Mouse (Mus musculus) fat pad, adult 2 months (tissue): ENCODE results near the gene Acot13.
"Not testable (repeated sequence)": the region's sequence is repeated elsewhere in the genome, so short reads cannot be mapped to it uniquely, and the experiment has no call there.

Experiments used
- DNase-seq: peaks from one replicate; pipeline ENCODE4 v3.0.0-alpha.2; 2011; ENCODE audit warnings: low read depth, low spot score; ENCODE audit errors: extremely low read depth

Gene Acot13

DNA sequence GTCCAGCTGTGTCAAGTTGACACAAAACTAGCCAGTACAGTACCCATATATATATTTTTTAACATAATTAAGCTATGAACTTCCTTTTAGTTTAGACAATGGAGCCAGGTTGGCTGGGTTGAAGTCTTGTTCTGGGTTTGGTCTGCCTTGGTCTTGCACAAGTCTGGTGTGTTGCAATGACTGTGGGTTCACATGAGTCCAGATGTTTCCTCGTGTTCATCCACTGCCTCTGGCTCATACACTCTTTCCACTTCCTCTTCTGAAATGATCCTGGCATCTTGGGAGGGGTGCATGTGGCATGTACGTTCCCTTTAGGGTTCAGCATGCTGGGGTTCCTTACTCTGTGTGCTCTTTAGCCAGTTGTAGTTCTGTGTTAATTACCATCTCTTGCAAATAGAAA is 40.0 kb downstream of the Acot13 start:
- no peak for DNase-seq

DNA sequence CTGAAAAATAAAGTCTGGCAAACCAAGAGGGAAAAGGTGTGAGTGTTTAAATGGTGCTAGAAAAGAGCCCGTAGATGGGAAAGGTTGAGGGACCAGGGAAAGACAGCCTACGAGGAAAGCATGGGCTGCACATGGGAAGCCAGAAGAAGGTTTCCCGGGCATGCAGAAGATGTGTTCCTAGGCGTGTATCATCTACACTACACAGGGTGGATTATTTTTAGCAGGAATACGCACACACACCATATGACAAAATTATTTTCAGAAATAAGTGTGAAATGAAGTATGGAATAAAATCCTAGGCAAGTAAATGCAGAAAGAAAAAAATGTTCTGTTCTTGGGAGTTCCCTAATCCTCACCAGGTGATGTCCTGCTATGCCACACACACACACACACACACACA is 43.9 kb downstream of the Acot13 start:
- DNase-seq = no peak

DNA sequence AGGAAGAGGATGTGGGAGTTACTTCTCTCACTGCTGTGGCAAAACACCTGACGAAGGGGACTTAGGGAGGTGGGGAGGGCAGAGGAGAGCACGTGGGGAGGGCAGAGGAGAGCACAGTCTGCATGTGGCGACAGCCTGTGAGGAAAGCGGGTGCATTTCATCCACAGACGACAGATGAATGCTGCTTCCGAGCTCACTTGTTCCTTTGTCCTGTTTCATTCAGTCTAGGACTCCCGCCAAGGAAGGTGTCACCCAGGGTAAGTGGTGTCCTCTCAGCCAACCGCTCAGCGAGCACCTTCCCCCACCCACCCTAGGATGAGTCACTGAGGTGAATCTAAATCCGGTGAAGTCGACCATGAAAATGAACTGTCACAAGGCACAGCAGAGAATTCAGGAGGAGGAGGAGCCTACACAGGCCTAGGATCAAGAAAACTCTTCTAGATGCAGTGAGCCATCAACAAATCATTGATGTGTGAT is 45.3 kb downstream of the Acot13 start:
- no peak for DNase-seq

DNA sequence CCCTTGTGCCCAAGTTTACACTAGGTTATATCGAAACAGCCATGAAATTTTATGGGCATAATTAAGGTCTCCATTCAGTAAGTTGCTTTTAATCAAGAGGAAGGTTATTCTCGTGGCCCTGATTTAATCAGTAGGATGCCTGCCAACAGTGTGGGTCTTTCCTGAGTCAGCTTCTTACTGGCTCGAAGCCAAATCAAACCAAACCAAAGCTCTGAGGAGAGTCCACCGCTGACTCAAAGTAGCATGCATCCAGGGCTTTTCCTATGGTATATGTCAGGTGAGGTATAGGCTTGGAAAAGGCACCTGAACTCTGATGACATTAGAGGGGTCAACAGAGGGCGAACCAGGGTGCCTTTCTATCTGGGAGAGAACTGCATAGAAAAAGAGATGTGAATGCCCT is 49.4 kb downstream of the Acot13 start:
- no peak for DNase-seq

DNA sequence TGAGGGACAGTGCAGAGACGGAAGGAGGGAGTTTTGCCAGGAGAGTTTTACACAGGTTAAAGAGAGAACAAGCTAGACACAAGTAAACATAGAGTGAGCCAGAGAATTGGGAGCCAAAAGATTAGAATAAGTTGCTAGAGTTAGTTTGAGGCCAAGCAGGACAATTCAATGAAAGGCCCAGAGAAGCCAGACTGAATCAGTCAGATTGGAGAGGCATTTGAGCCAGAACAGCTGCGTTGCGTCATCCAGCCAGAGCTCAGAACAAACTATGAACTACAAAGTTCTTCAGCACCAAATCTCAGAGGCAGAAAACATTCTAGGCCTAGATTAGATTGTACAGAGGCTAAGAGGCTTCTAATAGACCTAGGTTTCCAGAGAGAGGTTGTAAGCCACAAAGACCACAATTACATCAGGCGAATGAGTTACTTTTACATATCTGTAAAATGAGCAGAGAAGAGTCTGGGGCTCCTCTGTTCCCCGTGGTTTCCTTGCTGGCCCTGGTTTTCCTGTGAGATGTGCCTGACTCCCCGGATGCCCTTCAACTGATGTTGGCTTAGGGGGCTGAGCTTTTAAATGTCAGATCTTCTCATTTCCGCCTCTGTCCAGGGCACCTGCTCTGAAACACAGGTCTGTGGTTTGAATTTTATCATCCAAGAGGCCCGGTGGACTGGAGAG is 52.5 kb downstream of the Acot13 start:
- DNase-seq = no peak

DNA sequence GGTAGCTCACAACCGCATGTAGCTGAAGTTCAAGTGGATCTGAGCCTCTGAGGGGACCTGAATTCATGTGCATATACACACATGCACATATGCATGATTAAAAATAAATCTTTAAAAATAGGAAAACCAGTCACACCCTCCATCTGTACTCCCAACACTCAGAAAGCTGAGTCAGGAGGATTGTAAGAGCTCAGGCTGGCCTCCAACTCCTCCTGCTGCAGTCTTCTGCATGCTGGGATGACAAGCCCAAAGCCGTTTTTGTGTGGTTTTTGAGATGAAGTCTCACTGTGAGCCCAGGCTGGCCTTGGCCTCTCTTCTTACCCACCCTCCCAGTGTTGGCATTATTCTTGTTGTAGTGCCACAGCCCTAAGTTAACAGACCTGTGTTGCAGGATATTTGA is 53.3 kb downstream of the Acot13 start:
- DNase-seq = no peak

DNA sequence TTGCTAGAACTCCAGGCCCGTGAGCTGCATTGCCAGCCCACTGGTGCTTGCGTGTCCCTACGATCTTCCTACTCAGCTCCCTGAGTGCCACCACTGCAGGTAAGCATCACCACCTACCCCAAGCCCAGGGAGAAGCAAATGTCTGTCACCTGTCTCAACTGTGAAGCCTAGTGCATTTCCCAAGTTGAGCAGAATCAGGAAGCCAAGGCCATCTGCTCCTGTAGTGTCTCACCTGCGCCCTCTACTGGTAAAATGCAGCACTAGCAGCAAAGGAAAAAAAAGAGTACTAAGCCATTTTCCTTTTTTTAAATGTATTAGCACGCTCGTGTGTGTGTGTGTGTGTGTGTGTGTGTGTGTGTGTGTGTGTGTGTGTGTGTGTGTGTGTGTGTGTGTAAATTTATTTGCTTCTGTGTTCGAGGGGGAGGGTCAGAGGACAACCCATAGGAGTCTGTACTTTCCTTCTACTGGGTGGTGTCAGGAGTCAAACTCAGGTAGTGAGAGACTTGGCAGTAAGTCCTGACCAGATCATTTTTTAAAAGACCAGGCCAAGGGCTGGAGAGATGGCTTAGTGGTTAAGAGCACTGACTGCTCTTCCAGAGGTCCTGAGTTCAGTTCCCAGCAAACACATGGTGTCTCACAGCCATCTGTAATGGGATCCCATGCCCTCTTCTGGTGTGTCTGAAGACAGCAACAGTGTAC is 55.0 kb downstream of the Acot13 start:
- no peak for DNase-seq

DNA sequence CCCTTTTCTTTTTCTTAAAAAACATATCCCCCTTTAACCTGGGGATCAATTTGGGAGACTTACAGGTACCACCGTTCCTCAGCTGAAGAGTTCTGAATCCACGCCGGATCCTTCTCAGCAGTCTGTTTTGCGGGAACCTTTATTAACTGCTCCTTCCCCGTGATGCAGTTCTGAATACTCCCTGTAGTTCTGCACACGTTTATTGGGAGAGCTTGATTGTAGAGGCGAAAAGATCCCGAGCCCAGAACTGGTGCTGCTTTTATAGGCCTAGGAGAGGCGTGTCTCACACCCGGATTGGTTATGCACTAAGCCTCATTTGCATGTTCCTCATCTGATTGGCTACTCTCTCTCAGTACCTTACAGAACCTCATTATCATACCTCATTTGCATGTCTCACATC is 59.9 kb downstream of the Acot13 start:
- not testable (repeated sequence) for DNase-seq
